Mouse (Mus musculus): ENCODE results near the gene Med15. TPM values are rescaled to one million over a fixed set of nuclear protein-coding genes. Genes with fewer than 3 reads are reported as not detected.

The Med15 gene
- total and polyA plus RNA-seq, 2 experiments from 2014 or later: 18.6 to 40.2 TPM

- TF ChIP-seq EP300 (IDR thresholded peaks at IDR 0.05; ENCODE audit: low read depth): no peak
- no peak for TF ChIP-seq CTCF (IDR thresholded peaks at IDR 0.05; ENCODE audit: low read depth)
Observed at GRCm38 (mm10) chr16:17654188-17654795, 78.4 kb downstream of the Med15 start.

GRCm38 (mm10) chr16:17653601-17654000, 79.1 kb downstream of the Med15 start:
- H3K4me1 ChIP-seq (ENCODE audit: control insufficient read depth, insufficient read depth): peaks cover 5% of the 10 kb centered on the region; the same call in 1 of the 2 replicates
- no peak overlapping the region for H3K9ac ChIP-seq (replicated peaks; ENCODE audit: low read depth, low read length)
- ATAC-seq (ENCODE audit: insufficient read depth, low read depth) (no peak), DNase-seq (ENCODE audit: low spot score) (no peak)
- H3K27me3 ChIP-seq (ENCODE audit: control insufficient read depth, insufficient read depth, low read length): no peaks in the 10 kb centered on the region
- no peak overlapping the region for H3K4me3 ChIP-seq (ENCODE audit: low read depth, low read length)
- H3K4me2 ChIP-seq (ENCODE audit: low read depth, low read length): no peak overlapping the region
- no peak for TF ChIP-seq CTCF (IDR thresholded peaks at IDR 0.05; ENCODE audit: low read depth)
- TF ChIP-seq EP300 (IDR thresholded peaks at IDR 0.05; ENCODE audit: low read depth): no peak
- H3K27ac ChIP-seq (ENCODE audit: low read depth): no peak overlapping the region
- 96% methylated on average over 5 of the region's 5 CpGs for WGBS
- no peaks in the 10 kb centered on the region for H3K9me3 ChIP-seq (replicated peaks; ENCODE audit: control insufficient read depth, low read length)
- H3K36me3 ChIP-seq (replicated peaks; ENCODE audit: control insufficient read depth, insufficient read depth, low read length): peaks cover 60% of the 10 kb centered on the region

More at GRCm38 (mm10) chr16:17654188-17654795, 78.4 kb downstream of the Med15 start:
- Histone ChIP-seq H3K9ac (replicated peaks; ENCODE audit: low read depth, low read length) (no peak overlapping the region), H3K4me2 (ENCODE audit: low read depth, low read length) (no peak overlapping the region), H3K4me3 (ENCODE audit: low read depth, low read length) (no peak overlapping the region), H3K27ac (ENCODE audit: low read depth) (no peak overlapping the region), H3K36me3 (replicated peaks; ENCODE audit: control insufficient read depth, insufficient read depth, low read length) (peaks cover 61% of the 10 kb centered on the region), H3K27me3 (ENCODE audit: control insufficient read depth, insufficient read depth, low read length) (no peaks in the 10 kb centered on the region), H3K9me3 (replicated peaks; ENCODE audit: control insufficient read depth, low read length) (no peaks in the 10 kb centered on the region), H3K4me1 (ENCODE audit: control insufficient read depth, insufficient read depth) (peaks cover 5% of the 10 kb centered on the region; the same call in 1 of the 2 replicates)
- no peak for DNase-seq (ENCODE audit: low spot score)
- ATAC-seq (ENCODE audit: insufficient read depth, low read depth): no peak
- 79% methylated on average over 4 of the region's 4 CpGs for WGBS

- H3K9ac ChIP-seq (replicated peaks; ENCODE audit: low read depth, low read length): no peak overlapping the region
- TF ChIP-seq CTCF (IDR thresholded peaks at IDR 0.05; ENCODE audit: low read depth): no peak
- no peak for TF ChIP-seq EP300 (IDR thresholded peaks at IDR 0.05; ENCODE audit: low read depth)
- no peaks in the 10 kb centered on the region for H3K9me3 ChIP-seq (replicated peaks; ENCODE audit: control insufficient read depth, low read length)
- H3K4me3 ChIP-seq (ENCODE audit: low read depth, low read length): no peak overlapping the region
- peaks cover 5% of the 10 kb centered on the region; the same call in 1 of the 2 replicates for H3K4me1 ChIP-seq (ENCODE audit: control insufficient read depth, insufficient read depth)
- WGBS: 65% methylated on average over 4 of the region's 4 CpGs
- ATAC-seq (ENCODE audit: insufficient read depth, low read depth) (peak; percentile 28; the same call in 1 of the 2 replicates), DNase-seq (ENCODE audit: low spot score) (no peak)
- no peak overlapping the region for H3K4me2 ChIP-seq (ENCODE audit: low read depth, low read length)
- no peak overlapping the region for H3K27ac ChIP-seq (ENCODE audit: low read depth)
- H3K36me3 ChIP-seq (replicated peaks; ENCODE audit: control insufficient read depth, insufficient read depth, low read length): peaks cover 55% of the 10 kb centered on the region
- no peaks in the 10 kb centered on the region for H3K27me3 ChIP-seq (ENCODE audit: control insufficient read depth, insufficient read depth, low read length)
Observed at GRCm38 (mm10) chr16:17652607-17653006, 80.1 kb downstream of the Med15 start.

GRCm38 (mm10) chr16:17650711-17651110, 82.0 kb downstream of the Med15 start:
- TF ChIP-seq CTCF (IDR thresholded peaks at IDR 0.05; ENCODE audit: low read depth): no peak
- no peak for TF ChIP-seq EP300 (IDR thresholded peaks at IDR 0.05; ENCODE audit: low read depth)
- Histone ChIP-seq H3K4me3 (ENCODE audit: low read depth, low read length) (no peak overlapping the region), H3K9me3 (replicated peaks; ENCODE audit: control insufficient read depth, low read length) (no peaks in the 10 kb centered on the region), H3K36me3 (replicated peaks; ENCODE audit: control insufficient read depth, insufficient read depth, low read length) (peaks cover 53% of the 10 kb centered on the region), H3K27ac (ENCODE audit: low read depth) (no peak overlapping the region), H3K4me1 (ENCODE audit: control insufficient read depth, insufficient read depth) (peaks cover 7% of the 10 kb centered on the region), H3K4me2 (ENCODE audit: low read depth, low read length) (no peak overlapping the region), H3K27me3 (ENCODE audit: control insufficient read depth, insufficient read depth, low read length) (no peaks in the 10 kb centered on the region), H3K9ac (replicated peaks; ENCODE audit: low read depth, low read length) (no peak overlapping the region)
- no peak for ATAC-seq (ENCODE audit: insufficient read depth, low read depth)
- 100% methylated on average over 1 of the region's 1 CpGs for WGBS
- no peak for DNase-seq (ENCODE audit: low spot score)

- TF ChIP-seq CTCF (IDR thresholded peaks at IDR 0.05; ENCODE audit: low read depth): no peak
- TF ChIP-seq EP300 (IDR thresholded peaks at IDR 0.05; ENCODE audit: low read depth): no peak
- 81% methylated on average over 16 of the region's 16 CpGs for WGBS
Observed at GRCm38 (mm10) chr16:17649925-17650605, 82.6 kb downstream of the Med15 start.

More at GRCm38 (mm10) chr16:17649925-17650605, 82.6 kb downstream of the Med15 start:
- no peak overlapping the region for H3K27ac ChIP-seq (ENCODE audit: low read depth)
- no peak overlapping the region for H3K4me2 ChIP-seq (ENCODE audit: low read depth, low read length)
- H3K9me3 ChIP-seq (replicated peaks; ENCODE audit: control insufficient read depth, low read length): no peaks in the 10 kb centered on the region
- no peaks in the 10 kb centered on the region for H3K27me3 ChIP-seq (ENCODE audit: control insufficient read depth, insufficient read depth, low read length)
- H3K4me3 ChIP-seq (ENCODE audit: low read depth, low read length): no peak overlapping the region
- H3K9ac ChIP-seq (replicated peaks; ENCODE audit: low read depth, low read length): no peak overlapping the region
- no peak for ATAC-seq (ENCODE audit: insufficient read depth, low read depth)
- H3K36me3 ChIP-seq (replicated peaks; ENCODE audit: control insufficient read depth, insufficient read depth, low read length): peaks cover 47% of the 10 kb centered on the region
- no peak for DNase-seq (ENCODE audit: low spot score)
- peaks cover 7% of the 10 kb centered on the region for H3K4me1 ChIP-seq (ENCODE audit: control insufficient read depth, insufficient read depth)
